Mouse (Mus musculus) hindbrain, postnatal 0 days (tissue): ENCODE measurements around the gene Pemt. TPM values are rescaled to one million over a fixed set of nuclear protein-coding genes. Genes with fewer than 3 reads are reported as not detected.

Source experiments
- ATAC-seq: fragments of 200-750 bp; cut with Nextera tagmentation; 2 replicates; pipeline ENCODE4 v1.8.0; 2017; ENCODE audit warnings: mild to moderate bottlenecking, moderate TSS enrichment, moderate library complexity
- DNase-seq: peaks from one replicate; pipeline ENCODE4 v3.0.0-alpha.2; 2015; ENCODE audit warnings: low spot score
- H3K27ac ChIP-seq: fragments of 300-500 bp; sonication (generic); 2 replicates; pipeline ENCODE4 v1.5.1; 2014; ENCODE audit warnings: mild to moderate bottlenecking
- H3K27me3 ChIP-seq: fragments of 300-500 bp; sonication (generic); 2 replicates; pipeline ENCODE4 v1.6.1; 2014; ENCODE audit warnings: low read length, mixed read lengths; ENCODE audit not compliant: insufficient read depth
- H3K36me3 ChIP-seq: fragments of 300-500 bp; sonication (generic); 2 replicates; pipeline ENCODE4 v1.6.1; 2014; ENCODE audit warnings: low read length, mixed read lengths; ENCODE audit not compliant: insufficient read depth
- H3K4me1 ChIP-seq: fragments of 300-500 bp; sonication (generic); 2 replicates; pipeline ENCODE4 v1.6.1; 2014; ENCODE audit warnings: antibody characterized with exemption, low read length, mixed read lengths; ENCODE audit not compliant: insufficient read depth
- H3K4me2 ChIP-seq: fragments of 300-500 bp; sonication (generic); 2 replicates; pipeline ENCODE4 v1.6.1; 2014; ENCODE audit warnings: low read depth, mild to moderate bottlenecking, low read length, moderate library complexity, mixed read lengths
- H3K4me3 ChIP-seq: fragments of 300-500 bp; sonication (generic); 2 replicates; pipeline ENCODE4 v1.5.1; 2014; ENCODE audit warnings: low read length
- H3K9ac ChIP-seq: fragments of 300-500 bp; sonication (generic); replicated peaks from 2 replicates; pipeline ENCODE4 v1.6.1; 2014; ENCODE audit warnings: mild to moderate bottlenecking, low read length, moderate library complexity, mixed read lengths
- H3K9me3 ChIP-seq: fragments of 300-500 bp; sonication (generic); 2 replicates; pipeline ENCODE4 v1.6.1; 2016; ENCODE audit warnings: low read length, mixed read lengths
- CTCF ChIP-seq: IDR thresholded peaks from 2 replicates; pipeline ENCODE4 v1.5.1; 2016; ENCODE audit warnings: antibody characterized with exemption, control low read depth, low read depth
- WGBS: fragments of 180-500 bp; shearing (Covaris S2); extraction: QIAGEN DNeasy Blood & Tissue Kit; methylation state at CpG from one replicate; pipeline ENCODE4 v1.1.7; 2014; 5-methylcytosine and 5-hydroxymethylcytosine counted together
- polyA plus RNA-seq: library from polyadenylated mRNA; unstranded; fragments of >200 nt; fragmentation: Nextera tagmentation; extraction: Ambion mirVana; gene quantifications from 2 replicates; pipeline ENCODE4 v1.2.1, GENCODE M21; 2015
- total RNA-seq: library from RNA; depleted of rRNA; stranded (reverse); fragments of >200 nt; gene quantifications from 2 replicates; pipeline ENCODE4 v1.2.3, GENCODE M21; 2014

Pemt gene
- total and polyA plus RNA-seq, 2 experiments from 2014 or later, result 12.6 to 14.5 TPM

DNA sequence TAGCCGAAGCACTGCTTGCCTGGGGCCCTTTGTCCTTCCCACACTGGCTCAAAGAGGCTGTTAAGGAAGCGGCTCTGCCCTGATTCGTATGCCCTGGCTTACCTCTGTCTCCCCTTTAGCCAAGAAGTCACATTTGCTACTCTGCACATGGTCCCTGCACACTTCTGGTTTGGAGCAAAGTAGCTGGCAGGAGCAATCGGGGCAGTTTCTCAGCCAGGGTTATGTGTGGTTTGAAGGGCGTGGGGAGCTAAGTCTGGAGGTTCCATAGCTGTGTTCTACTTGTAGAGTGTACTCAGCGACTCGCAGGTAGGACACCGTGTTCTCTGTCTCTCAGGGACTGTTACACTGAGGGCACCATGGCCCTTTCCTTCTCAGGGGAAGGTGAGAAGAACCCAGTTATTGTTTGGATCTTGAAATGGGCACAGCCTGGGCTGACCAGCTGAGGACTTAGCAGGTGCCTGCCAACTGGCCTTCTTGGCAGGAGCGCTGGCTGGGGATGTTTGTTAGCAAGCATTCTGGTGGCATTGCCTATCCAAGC is 84.9 kb downstream of the Pemt start:
- no peak for DNase-seq
- 85% methylated on average over 9 of the region's 9 CpGs for WGBS
- Histone ChIP-seq H3K9ac (no peak overlapping the region), H3K36me3 (peaks cover 15% of the 10 kb centered on the region; the same call in 1 of the 2 replicates), H3K4me1 (peaks cover 10% of the 10 kb centered on the region), H3K9me3 (no peaks in the 10 kb centered on the region), H3K27ac (no peak overlapping the region), H3K4me3 (no peak overlapping the region), H3K4me2 (no peak overlapping the region), H3K27me3 (0 out of 2 replicates have a peak, but pooled peaks cover 3% of the 10 kb centered on the region)
- no peak for ATAC-seq
- no peak for TF ChIP-seq CTCF

- Histone ChIP-seq H3K4me2 (no peak overlapping the region), H3K27ac (no peak overlapping the region), H3K4me1 (peaks cover 10% of the 10 kb centered on the region), H3K36me3 (peaks cover 15% of the 10 kb centered on the region; the same call in 1 of the 2 replicates), H3K9ac (no peak overlapping the region), H3K4me3 (no peak overlapping the region), H3K9me3 (no peaks in the 10 kb centered on the region), H3K27me3 (0 out of 2 replicates have a peak, but pooled peaks cover 3% of the 10 kb centered on the region)
- WGBS, result 89% methylated on average over 20 of the region's 20 CpGs
- TF ChIP-seq CTCF, result no peak
- DNase-seq (no peak), ATAC-seq (no peak)
These were observed 85.6 kb downstream of the Pemt start for GRCm38 (mm10) chr11:59960476-59961337.

GRCm38 (mm10) chr11:59959453-59959852 is 86.8 kb downstream of the Pemt start:
- no peak for TF ChIP-seq CTCF
- H3K9me3 ChIP-seq, result no peaks in the 10 kb centered on the region
- no peak for DNase-seq
- H3K27ac ChIP-seq, result no peak overlapping the region
- H3K36me3 ChIP-seq, result peaks cover 15% of the 10 kb centered on the region; the same call in 1 of the 2 replicates
- H3K27me3 ChIP-seq, result 0 out of 2 replicates have a peak, but pooled peaks cover 3% of the 10 kb centered on the region
- no peak for ATAC-seq
- H3K9ac ChIP-seq, result no peak overlapping the region
- no peak overlapping the region for H3K4me2 ChIP-seq
- H3K4me3 ChIP-seq, result no peak overlapping the region
- WGBS, result 79% methylated on average over 4 of the region's 4 CpGs
- H3K4me1 ChIP-seq, result peaks cover 10% of the 10 kb centered on the region

- H3K4me2 ChIP-seq, result no peak overlapping the region
- ATAC-seq, result no peak
- H3K27ac ChIP-seq, result no peak overlapping the region
- H3K4me1 ChIP-seq, result no peaks in the 10 kb centered on the region
- DNase-seq, result no peak
- 82% methylated on average over 6 of the region's 6 CpGs for WGBS
- peaks cover 11% of the 10 kb centered on the region; the same call in 1 of the 2 replicates for H3K36me3 ChIP-seq
- H3K9ac ChIP-seq, result no peak overlapping the region
- no peaks in the 10 kb centered on the region for H3K27me3 ChIP-seq
- no peak overlapping the region for H3K4me3 ChIP-seq
- no peak for TF ChIP-seq CTCF
- no peaks in the 10 kb centered on the region for H3K9me3 ChIP-seq
These were observed 89.5 kb downstream of the Pemt start for GRCm38 (mm10) chr11:59956749-59957148.

DNA sequence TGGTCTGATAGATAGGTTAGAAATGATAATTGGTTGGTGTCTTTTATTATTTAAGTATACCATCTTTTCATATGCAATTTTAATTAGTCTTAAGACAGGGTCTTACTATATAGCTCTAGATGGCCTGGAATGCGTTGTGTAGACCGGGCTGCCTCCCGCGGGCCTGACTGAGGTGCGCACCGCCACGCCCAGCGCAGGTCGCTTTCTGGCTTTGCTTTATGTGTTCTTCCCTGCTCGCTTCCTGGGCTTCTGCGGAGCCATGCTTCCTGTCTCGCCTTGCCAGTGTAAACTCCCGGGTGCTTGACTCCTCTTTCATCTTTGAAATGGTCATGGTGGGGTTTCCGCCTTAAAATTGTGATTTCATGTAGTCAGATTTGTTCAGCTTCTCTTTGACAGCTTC is 93.4 kb downstream of the Pemt start:
- TF ChIP-seq CTCF, result no peak
- ATAC-seq (no peak), DNase-seq (no peak)
- Histone ChIP-seq H3K4me1 (peaks cover 3% of the 10 kb centered on the region; the same call in 1 of the 2 replicates), H3K9ac (no peak overlapping the region), H3K4me2 (no peak overlapping the region), H3K36me3 (no peaks in the 10 kb centered on the region), H3K27me3 (no peaks in the 10 kb centered on the region), H3K27ac (no peak overlapping the region), H3K4me3 (no peak overlapping the region), H3K9me3 (no peaks in the 10 kb centered on the region)
- WGBS, result 85% methylated on average over 14 of the region's 14 CpGs

- peak overlapping the region; percentile 91 for H3K27ac ChIP-seq
- peak; percentile 38 for ATAC-seq
- no peaks in the 10 kb centered on the region for H3K36me3 ChIP-seq
- peaks cover 3% of the 10 kb centered on the region for H3K4me1 ChIP-seq
- DNase-seq, result peak; percentile 42
- H3K4me3 ChIP-seq, result peak overlapping the region; percentile 99
- peak overlapping the region; percentile 82 for H3K4me2 ChIP-seq
- H3K9me3 ChIP-seq, result no peaks in the 10 kb centered on the region
- peak overlapping the region; percentile 96 for H3K9ac ChIP-seq
- WGBS, result 3% methylated on average over 16 of the region's 16 CpGs
- H3K27me3 ChIP-seq, result no peaks in the 10 kb centered on the region
- TF ChIP-seq CTCF, result no peak
These were observed 97.9 kb downstream of the Pemt start for GRCm38 (mm10) chr11:59948401-59948767.
